Mouse (Mus musculus) erythroblast, embryonic 14.5 days (primary cell): ENCODE data around the gene Pitpnc1.

Experiments
- GATA1 ChIP-seq: IDR thresholded peaks from 2 replicates; pipeline ENCODE4 v1.6.1; 2012; ENCODE audit warnings: low read length, inconsistent platforms, mixed read lengths
- TAL1 ChIP-seq: IDR thresholded peaks from 3 replicates; pipeline ENCODE4 v1.6.1; 2012; ENCODE audit warnings: low read length, inconsistent platforms, mixed read lengths

GRCm38 (mm10) chr11:107226013-107226412 lies 244.5 kb downstream of the Pitpnc1 start:
- TF ChIP-seq GATA1 (no peak), TAL1 (no peak)
